Mouse (Mus musculus) frontal cortex, postnatal 25 days (tissue): ENCODE results near the gene Cyp26a1.

Source experiments
- DNase-seq, 2 experiments: peaks; one replicate each; pipeline ENCODE4 v3.0.0; 2022; ENCODE audit warnings: low spot score in 2 of 2

The Cyp26a1 gene

GRCm38 (mm10) chr19:37697651-37698272, at the start of gene Cyp26a1:
Cyp26a1 (plus strand) TSS chr19:37697798.
- no peak for DNase-seq

- no peak for DNase-seq
Observed at GRCm38 (mm10) chr19:37647994-37648393, 49.6 kb upstream of the Cyp26a1 start.

GRCm38 (mm10) chr19:37650526-37650925, 47.1 kb upstream of the Cyp26a1 start:
- DNase-seq = no peak

GRCm38 (mm10) chr19:37654012-37654411, 43.6 kb upstream of the Cyp26a1 start:
- DNase-seq = no peak

GRCm38 (mm10) chr19:37656441-37656840, 41.2 kb upstream of the Cyp26a1 start:
- no peak for DNase-seq

- DNase-seq = no peak
Observed at GRCm38 (mm10) chr19:37665256-37665655, 32.3 kb upstream of the Cyp26a1 start.

GRCm38 (mm10) chr19:37667855-37668594, 29.6 kb upstream of the Cyp26a1 start:
- no peak for DNase-seq

- DNase-seq = no peak
Observed at GRCm38 (mm10) chr19:37668657-37669056, 28.9 kb upstream of the Cyp26a1 start.

GRCm38 (mm10) chr19:37669486-37669885, 28.1 kb upstream of the Cyp26a1 start:
- DNase-seq = no peak

GRCm38 (mm10) chr19:37673393-37673792, 24.2 kb upstream of the Cyp26a1 start:
- DNase-seq = no peak

GRCm38 (mm10) chr19:37685281-37685680, 12.3 kb upstream of the Cyp26a1 start, which contains the start of gene Cyp26c1:
Cyp26c1 (plus strand) TSS chr19:37685581.
- no peak for DNase-seq

GRCm38 (mm10) chr19:37686347-37686746, 11.3 kb upstream of the Cyp26a1 start:
- no peak for DNase-seq

- DNase-seq = no peak
Observed at GRCm38 (mm10) chr19:37686941-37687850, 10.4 kb upstream of the Cyp26a1 start.

GRCm38 (mm10) chr19:37689478-37689877, 8.1 kb upstream of the Cyp26a1 start:
- DNase-seq = no peak

- no peak for DNase-seq
Observed at GRCm38 (mm10) chr19:37690716-37691115, 6.9 kb upstream of the Cyp26a1 start.

GRCm38 (mm10) chr19:37692879-37693278, 4.7 kb upstream of the Cyp26a1 start:
- no peak for DNase-seq

GRCm38 (mm10) chr19:37695146-37695545, 2.5 kb upstream of the Cyp26a1 start:
- no peak for DNase-seq

- no peak for DNase-seq
Observed at GRCm38 (mm10) chr19:37695762-37696602, 1.6 kb upstream of the Cyp26a1 start.

- DNase-seq = no peak
Observed at GRCm38 (mm10) chr19:37696603-37697334, 829 bp upstream of the Cyp26a1 start.

- no peak for DNase-seq
Observed at GRCm38 (mm10) chr19:37697335-37697636, 312 bp upstream of the Cyp26a1 start.
